Mouse (Mus musculus) right cerebral cortex, postnatal 36 days (tissue): ENCODE results near the gene Tmem144.

Experiments used
- DNase-seq, 2 experiments: peaks; one replicate each; pipeline ENCODE4 v3.0.0; 2022; ENCODE audit warnings: low spot score in 2 of 2, mixed read lengths in 1 of 2

The Tmem144 gene

GRCm38 (mm10) chr3:79864824-79865223 is 12.3 kb upstream of the Tmem144 start:
- DNase-seq: no peak

- no peak for DNase-seq
Observed at GRCm38 (mm10) chr3:79858221-79858620, 5.6 kb upstream of the Tmem144 start.

GRCm38 (mm10) chr3:79857780-79858179 is 5.2 kb upstream of the Tmem144 start:
- no peak for DNase-seq

DNA sequence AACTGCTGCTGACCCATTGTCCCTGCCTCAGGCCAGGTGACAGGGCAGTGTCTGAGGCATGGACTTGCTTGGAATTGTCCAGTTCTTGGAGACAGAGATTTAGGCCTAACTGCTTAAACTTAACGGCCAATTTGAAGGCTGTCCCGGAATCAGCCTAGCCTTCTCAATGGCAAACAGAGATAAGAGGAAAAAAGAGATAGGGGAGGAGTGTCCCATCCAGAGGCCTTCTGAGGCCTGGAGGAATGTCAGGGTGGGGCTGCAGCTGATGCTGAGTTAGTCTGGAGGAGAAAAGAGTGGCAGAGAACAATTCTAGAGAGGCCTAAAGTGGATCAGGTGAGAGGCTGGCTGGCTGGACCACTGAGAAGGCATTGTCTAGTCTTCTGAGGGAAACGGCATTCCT is 465 bp downstream of the Tmem144 start:
- DNase-seq: no peak

GRCm38 (mm10) chr3:79850656-79851055 is 1.9 kb downstream of the Tmem144 start:
- DNase-seq: no peak

DNA sequence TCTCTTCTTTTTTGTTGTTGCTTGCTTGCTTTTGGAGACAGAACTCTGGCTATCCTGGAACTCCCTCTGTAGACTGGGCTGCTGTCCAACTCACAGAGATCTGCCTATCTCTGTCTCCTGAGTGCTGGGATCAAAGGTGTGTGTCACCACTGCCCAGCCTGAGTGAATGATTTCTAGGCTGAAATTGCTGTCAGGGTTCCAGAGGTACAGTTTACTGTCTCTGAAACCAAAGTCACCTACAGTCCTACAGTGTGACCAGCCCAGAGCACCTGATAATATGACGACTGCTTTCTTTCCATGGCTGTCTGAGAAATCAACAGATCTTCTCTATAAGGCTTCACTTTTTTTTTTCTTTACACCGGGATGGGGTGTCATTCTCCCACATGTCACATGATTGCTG is 3.0 kb downstream of the Tmem144 start:
- DNase-seq: no peak

- DNase-seq: no peak
Observed at GRCm38 (mm10) chr3:79848841-79849240, 3.7 kb downstream of the Tmem144 start.

DNA sequence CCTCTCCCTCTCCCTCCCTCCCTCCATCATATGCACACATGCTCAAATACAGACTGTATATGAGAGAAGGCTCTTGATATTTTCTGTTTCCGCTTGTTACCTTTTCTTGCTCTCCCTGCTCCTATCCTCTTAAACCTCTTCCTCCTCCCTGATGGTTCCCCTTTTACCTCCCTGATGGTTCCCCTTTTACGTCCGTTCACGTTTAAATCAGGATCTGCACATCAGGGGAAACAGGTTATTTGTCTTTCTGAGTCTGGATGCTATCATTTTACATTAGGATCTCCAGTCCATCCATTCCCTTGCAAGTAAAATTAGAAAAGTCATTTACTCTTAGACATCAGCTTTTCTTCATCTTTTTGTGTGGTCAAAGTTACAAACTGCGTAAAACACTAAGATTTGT is 5.9 kb downstream of the Tmem144 start:
- DNase-seq: no peak

DNA sequence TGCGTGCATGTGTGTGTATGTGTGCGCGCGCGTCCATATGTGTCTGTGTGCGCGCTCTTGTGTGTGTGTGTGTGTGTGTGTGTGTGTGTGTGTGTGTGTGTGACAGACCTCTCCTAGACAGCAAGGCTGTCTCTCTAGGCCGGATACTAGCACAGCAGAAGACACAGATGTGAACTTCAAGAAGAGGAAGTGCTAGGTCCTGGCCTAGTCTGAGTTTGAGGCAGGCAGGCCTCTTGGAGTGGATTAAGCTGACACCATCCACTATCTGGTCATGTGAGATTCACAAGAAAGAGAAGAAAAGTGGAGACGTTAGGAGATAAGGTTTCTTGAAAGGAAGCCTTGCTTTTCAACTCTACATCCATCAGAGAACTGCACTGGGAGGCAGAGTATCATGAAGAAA is 8.6 kb downstream of the Tmem144 start:
- DNase-seq: no peak

GRCm38 (mm10) chr3:79842616-79843016 is 10.0 kb downstream of the Tmem144 start:
- peak; percentile 46 to 52 for DNase-seq

DNA sequence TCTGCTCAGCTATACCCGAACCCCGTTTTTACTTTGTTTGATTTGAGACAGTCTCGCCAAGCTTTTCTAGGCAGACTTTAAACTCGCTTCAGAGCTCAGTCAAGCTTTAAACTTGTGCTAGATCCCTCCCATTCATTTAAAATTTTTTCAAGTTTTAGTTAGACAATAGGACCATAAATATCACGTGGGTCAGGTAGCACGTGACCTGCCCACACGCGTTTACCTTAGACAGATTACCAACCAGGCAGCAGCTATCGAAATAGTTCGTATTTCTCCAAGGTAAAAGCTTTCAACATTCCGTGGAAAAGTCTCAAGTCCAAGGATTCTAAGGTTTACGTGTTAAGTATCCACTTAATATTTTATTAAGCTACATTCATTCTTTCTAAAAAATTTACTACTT is 10.4 kb downstream of the Tmem144 start:
- DNase-seq: no peak

DNA sequence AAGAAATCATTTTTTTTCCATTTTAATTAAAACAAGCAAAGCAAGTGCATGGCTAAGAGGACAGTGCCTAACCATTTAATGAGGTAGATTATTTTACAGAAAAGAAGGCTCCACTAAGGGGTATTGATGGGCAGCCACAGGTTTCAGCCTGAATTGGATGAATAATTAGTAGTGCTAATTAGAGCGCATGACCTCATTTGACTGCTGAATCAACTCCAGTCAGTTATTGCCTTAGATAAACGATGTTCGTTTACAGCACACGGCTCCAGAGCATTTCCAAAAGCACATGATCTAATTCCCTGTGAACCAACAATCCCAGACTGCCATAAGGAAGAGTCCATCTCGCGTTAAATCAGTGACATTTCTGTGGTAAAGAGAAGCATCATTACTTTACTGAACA is 11.1 kb downstream of the Tmem144 start:
- DNase-seq: no peak

DNA sequence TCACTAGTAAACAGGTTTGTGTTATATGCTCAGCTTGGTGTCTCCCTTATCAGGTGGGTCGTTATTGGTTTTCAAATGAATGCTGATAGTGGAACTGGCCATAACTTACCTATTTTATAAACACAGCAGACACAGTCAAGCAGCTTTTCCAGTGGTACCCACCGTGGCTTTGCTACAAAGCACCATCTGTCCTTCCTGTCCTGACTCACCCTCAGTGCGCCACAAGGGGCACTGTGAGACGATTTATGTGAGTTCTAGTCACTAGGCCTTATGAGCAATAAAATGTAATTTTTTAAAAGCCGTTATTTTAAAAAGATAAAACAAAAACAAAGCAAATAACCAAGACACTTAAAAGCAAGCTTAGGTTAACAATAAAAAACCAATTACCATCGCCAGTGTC is 13.8 kb downstream of the Tmem144 start:
- DNase-seq: no peak

GRCm38 (mm10) chr3:79829289-79829688 is 23.3 kb downstream of the Tmem144 start:
- no peak for DNase-seq

GRCm38 (mm10) chr3:79825067-79825780 is 27.3 kb downstream of the Tmem144 start:
- no peak for DNase-seq

GRCm38 (mm10) chr3:79823176-79823575 is 29.4 kb downstream of the Tmem144 start:
- DNase-seq: no peak

GRCm38 (mm10) chr3:79821131-79821530 is 31.4 kb downstream of the Tmem144 start:
- peak in 1 of 2 experiments; percentile 40 for DNase-seq

DNA sequence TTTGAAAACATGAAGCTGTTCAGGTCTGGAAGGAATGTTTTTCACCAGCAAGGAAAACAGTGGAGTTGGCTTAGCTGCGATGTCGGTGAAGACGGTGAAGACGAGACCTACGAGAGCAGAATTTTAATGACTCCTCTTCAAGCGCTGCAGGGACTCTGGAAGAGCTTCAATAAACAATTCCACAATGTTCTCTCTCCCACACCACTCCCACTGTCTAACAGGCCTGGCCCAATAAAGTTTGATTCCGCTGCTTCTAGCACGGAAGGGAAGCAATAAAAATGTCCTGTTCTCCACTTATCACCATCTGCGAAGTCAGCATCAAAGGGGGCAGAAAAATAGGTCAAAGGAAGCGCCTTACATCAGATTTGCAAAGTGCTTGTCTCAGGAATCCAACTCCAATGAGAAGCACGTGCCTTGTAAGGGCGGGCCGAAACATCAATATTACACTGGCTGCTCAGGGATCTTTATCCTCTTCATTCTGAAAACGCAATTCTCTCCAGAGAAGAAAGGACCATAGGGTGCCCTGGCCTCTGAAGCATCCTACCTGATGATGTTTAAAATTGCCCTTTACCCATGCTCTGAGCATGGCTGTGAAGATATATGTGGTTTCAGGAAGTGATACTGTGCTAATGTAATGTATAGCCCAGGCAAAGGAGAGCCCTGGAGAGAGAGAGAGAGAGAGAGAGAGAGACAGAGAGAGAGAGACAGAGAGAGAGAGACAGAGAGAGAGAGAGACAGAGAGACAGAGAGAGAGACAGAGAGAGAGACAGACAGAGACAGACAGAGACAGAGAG is 34.2 kb downstream of the Tmem144 start:
- peak in 1 of 2 experiments; percentile 44 for DNase-seq

- no peak for DNase-seq
Observed at GRCm38 (mm10) chr3:79816229-79816628, 36.3 kb downstream of the Tmem144 start.

DNA sequence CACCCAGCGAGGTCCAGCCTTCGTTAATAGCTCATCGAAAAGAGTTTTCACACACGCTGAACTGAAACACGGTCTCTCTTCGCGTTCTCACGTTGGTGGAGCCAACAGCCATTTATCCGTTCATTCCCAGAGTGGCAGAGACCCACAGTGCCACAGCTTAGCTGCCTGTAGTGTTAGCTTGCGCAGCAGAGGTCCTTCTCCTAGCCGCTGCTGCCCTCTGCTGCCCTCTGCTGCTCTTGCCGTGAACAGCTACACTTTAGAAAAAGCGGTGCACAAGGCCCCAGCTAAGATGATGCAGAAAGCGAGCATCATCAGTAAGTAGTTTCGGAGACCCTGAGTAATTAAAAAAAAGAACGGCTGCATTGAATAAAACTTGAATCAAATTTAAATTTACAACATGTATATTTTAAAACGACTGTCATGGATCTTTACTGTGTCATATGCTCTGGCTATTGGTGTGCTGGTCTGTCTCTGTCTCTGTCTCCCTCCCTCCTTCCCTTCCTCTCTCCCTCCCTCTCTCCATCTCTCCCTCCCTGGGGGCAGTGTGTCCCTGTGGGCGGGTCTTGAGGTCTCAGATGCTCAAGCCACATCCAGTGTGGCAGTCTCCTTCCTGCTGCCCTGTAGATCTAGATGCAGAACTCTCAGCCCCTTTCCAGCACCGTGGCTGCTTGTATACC is 38.6 kb downstream of the Tmem144 start:
- peak; percentile 58 to 69 for DNase-seq

DNA sequence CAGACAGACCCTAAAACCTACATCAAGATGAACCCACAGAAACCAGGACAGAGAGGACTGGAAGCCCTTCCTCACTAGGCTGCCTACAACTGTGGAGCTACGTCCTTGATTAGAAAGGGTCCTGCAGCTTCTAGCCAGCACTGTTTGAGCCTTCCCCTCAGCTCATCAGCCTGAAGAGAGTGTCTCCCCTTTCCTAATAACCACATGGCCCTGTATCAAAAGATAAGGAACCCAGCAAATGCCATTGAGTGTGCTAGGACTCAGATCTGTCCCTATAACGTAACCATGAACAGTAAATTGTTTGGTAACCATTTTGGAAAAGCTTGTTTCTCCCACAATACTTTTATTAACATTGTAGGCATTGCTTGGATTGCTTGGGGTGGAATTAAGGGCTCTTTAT is 40.5 kb downstream of the Tmem144 start:
- no peak for DNase-seq

- no peak for DNase-seq
Observed at GRCm38 (mm10) chr3:79811632-79812031, 40.9 kb downstream of the Tmem144 start.

DNA sequence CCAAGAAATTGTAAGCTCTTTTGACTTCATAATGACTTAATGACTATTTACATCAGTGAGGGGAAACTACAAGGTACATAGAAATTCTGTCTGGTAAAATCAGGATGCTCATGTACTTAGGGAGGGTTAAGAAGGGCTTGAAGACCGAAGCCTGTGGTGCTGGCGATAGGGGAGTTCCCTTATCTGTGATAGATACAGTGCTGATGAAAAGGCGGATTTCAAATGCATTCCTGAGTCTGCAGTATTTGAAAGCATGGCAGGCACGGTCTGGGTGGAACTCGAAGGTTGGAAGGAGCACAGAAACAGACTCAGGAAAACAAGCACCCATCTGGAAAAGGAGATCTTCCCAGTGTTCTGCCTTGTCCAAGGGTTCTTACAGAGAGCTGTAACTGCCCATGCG is 42.0 kb downstream of the Tmem144 start:
- DNase-seq: no peak
